Mouse (Mus musculus): ENCODE measurements around the gene Pecam1.
A peak's percentile ranks its signal among the peaks of the same experiment; 100 is the strongest.
"Not testable (repeated sequence)": the region's sequence is repeated elsewhere in the genome, so short reads cannot be mapped to it uniquely, and the experiment has no call there.

Gene Pecam1

GRCm38 (mm10) chr11:106622056-106622455, 128.4 kb downstream of the Pecam1 start:
- DNase-seq = no peak

- not testable (repeated sequence) for DNase-seq
These were observed 131.7 kb downstream of the Pecam1 start for GRCm38 (mm10) chr11:106618768-106619167.

- no peak for DNase-seq
These were observed 132.4 kb downstream of the Pecam1 start for GRCm38 (mm10) chr11:106617821-106618580.

GRCm38 (mm10) chr11:106615561-106615960, 134.9 kb downstream of the Pecam1 start:
- DNase-seq = no peak

DNA sequence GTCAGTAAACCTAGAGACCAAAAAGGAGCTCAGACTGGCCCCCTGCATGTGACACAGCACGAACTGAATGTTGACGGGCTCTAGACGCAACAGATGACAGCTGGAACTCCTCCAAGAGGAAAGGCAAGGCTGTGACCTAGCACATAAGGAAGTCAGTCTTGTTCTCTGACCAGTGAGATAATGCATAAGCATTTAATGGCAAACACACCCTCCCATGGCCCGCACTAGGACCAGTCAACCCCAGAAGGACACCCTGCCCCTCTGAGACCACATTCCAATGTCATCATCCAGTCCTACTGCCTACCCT, 136.1 kb downstream of the Pecam1 start:
- DNase-seq = no peak

DNA sequence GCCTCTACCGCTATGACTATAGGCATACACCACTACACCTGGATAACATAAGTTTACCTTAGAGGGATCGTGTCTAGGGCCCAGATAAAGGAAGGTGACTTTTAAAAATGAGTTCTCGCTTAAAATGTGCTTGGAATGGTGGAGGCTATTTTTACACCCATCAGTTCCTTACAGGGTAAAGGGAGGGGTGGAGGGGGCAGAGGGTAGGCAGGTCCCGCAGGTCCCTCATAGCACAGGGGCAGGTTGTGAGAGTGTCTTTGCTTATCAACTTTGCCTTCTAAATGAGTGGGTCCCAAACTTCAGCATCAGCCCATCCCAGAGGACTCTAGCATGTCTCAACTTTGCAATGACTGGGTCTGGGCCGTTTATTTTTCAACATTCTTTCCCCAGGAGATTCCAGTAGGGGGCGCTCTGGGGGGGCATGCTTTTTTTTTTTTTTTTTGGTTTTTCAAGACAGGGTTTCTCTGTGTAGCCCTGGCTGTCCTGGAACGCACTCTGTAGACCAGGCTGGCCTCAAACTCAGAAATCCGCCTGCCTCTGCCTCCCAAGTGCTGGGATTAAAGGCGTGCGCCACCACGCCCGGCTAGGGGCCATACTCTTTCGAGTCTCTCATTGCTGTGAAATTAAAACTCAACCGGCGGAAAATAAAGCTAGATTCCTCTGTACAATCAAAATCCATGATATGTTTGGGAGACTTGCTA, 136.6 kb downstream of the Pecam1 start:
- DNase-seq = no peak

GRCm38 (mm10) chr11:106612961-106613637, 137.3 kb downstream of the Pecam1 start, which contains the start of gene Tex2:
Gene Tex2, minus strand, starts transcription at chr11:106613423.
- DNase-seq = peak; percentile 99

GRCm38 (mm10) chr11:106612209-106612960, 138.0 kb downstream of the Pecam1 start:
- peak; percentile 62 for DNase-seq

- no peak for DNase-seq
These were observed 140.7 kb downstream of the Pecam1 start for GRCm38 (mm10) chr11:106609731-106610130.

GRCm38 (mm10) chr11:106607316-106607715, 143.1 kb downstream of the Pecam1 start:
- no peak for DNase-seq

- no peak for DNase-seq
These were observed 144.4 kb downstream of the Pecam1 start for GRCm38 (mm10) chr11:106606042-106606441.
